Mouse (Mus musculus) kidney, embryonic 16.5 days (tissue): ENCODE results near the gene Tbc1d23. TPM values are rescaled to one million over a fixed set of nuclear protein-coding genes. Genes with fewer than 3 reads are reported as not detected.
"Not testable (repeated sequence)": the region's sequence is repeated elsewhere in the genome, so short reads cannot be mapped to it uniquely, and the experiment has no call there.

Experiments
- ATAC-seq: fragments of 200-750 bp; cut with Nextera tagmentation; 2 replicates; pipeline ENCODE4 v1.8.0; 2017; ENCODE audit warnings: moderate TSS enrichment; ENCODE audit not compliant: low FRiP score, low TSS enrichment
- H3K27ac ChIP-seq: fragments of 300-500 bp; sonication (generic); 2 replicates; pipeline ENCODE4 v1.5.1; 2014; ENCODE audit warnings: low read length
- H3K27me3 ChIP-seq: fragments of 300-500 bp; sonication (generic); 2 replicates; pipeline ENCODE4 v1.6.1; 2014; ENCODE audit warnings: low read length, control low read depth, mixed read lengths; ENCODE audit not compliant: insufficient read depth
- H3K36me3 ChIP-seq: fragments of 300-500 bp; sonication (generic); 2 replicates; pipeline ENCODE4 v1.6.1; 2014; ENCODE audit warnings: low read length, control low read depth, mixed read lengths; ENCODE audit not compliant: insufficient read depth
- H3K4me1 ChIP-seq: fragments of 300-500 bp; sonication (generic); 2 replicates; pipeline ENCODE4 v1.6.1; 2014; ENCODE audit warnings: low read length, control low read depth, mixed read lengths; ENCODE audit not compliant: insufficient read depth
- H3K4me2 ChIP-seq: fragments of 300-500 bp; sonication (generic); replicated peaks from 2 replicates; pipeline ENCODE4 v1.6.1; 2014; ENCODE audit warnings: low read depth, low read length
- H3K4me3 ChIP-seq: fragments of 300-500 bp; sonication (generic); 2 replicates; pipeline ENCODE4 v1.5.1; 2014; ENCODE audit warnings: mild to moderate bottlenecking, low read length
- H3K9ac ChIP-seq: fragments of 300-500 bp; sonication (generic); replicated peaks from 2 replicates; pipeline ENCODE4 v1.6.1; 2014; ENCODE audit warnings: low read length
- H3K9me3 ChIP-seq: fragments of 300-500 bp; sonication (generic); 2 replicates; pipeline ENCODE4 v1.6.1; 2016; ENCODE audit warnings: low read length, control low read depth
- WGBS: fragments of 180-500 bp; shearing (Covaris S2); extraction: QIAGEN DNeasy Blood & Tissue Kit; methylation state at CpG from one replicate; pipeline ENCODE4 v1.1.7; 2014; 5-methylcytosine and 5-hydroxymethylcytosine counted together
- polyA plus RNA-seq: library from polyadenylated mRNA; unstranded; fragments of >200 nt; fragmentation: Nextera tagmentation; extraction: Ambion mirVana; gene quantifications from 2 replicates; pipeline ENCODE4 v1.2.1, GENCODE M21; 2015

Gene Tbc1d23
- polyA plus RNA-seq, 1 experiment from 2014 or later, result 25.4 TPM

GRCm38 (mm10) chr16:57186618-57187017, 44.7 kb downstream of the Tbc1d23 start:
- no peaks in the 10 kb centered on the region for H3K4me1 ChIP-seq
- H3K9ac ChIP-seq, result no peak overlapping the region
- no peak overlapping the region for H3K27ac ChIP-seq
- no peak for ATAC-seq
- no peaks in the 10 kb centered on the region for H3K9me3 ChIP-seq
- H3K4me2 ChIP-seq, result no peak overlapping the region
- 91% methylated on average over 4 of the region's 4 CpGs for WGBS
- no peak overlapping the region for H3K4me3 ChIP-seq
- peaks cover 53% of the 10 kb centered on the region for H3K36me3 ChIP-seq
- H3K27me3 ChIP-seq, result no peaks in the 10 kb centered on the region

- peaks cover 40% of the 10 kb centered on the region for H3K36me3 ChIP-seq
- WGBS, result 84% methylated on average over 5 of the region's 5 CpGs
Observed at GRCm38 (mm10) chr16:57182037-57182436, 49.3 kb downstream of the Tbc1d23 start.

DNA sequence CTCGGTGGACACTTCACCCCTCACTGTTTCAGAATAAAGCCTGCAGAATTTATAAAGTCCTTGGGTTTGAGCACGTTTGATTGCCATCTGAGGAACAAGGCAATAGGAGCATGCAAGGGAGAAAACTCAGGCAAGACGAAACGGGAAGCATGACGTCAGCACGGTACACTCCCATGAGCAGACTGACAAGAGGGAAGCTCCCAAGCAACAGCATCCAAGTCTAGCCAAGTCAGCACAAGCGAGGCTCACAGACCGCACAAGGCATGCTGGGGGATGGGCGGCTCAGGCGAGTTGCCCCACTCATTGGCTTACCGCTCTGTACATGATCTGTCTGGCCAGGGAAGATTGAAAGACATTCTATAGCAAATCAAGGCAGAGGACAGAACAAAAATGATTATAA, 50.1 kb downstream of the Tbc1d23 start:
- H3K9ac ChIP-seq, result no peak overlapping the region
- H3K4me3 ChIP-seq, result no peak overlapping the region
- peaks cover 39% of the 10 kb centered on the region for H3K36me3 ChIP-seq
- H3K9me3 ChIP-seq, result no peaks in the 10 kb centered on the region
- 89% methylated on average over 11 of the region's 11 CpGs for WGBS
- no peak overlapping the region for H3K4me2 ChIP-seq
- ATAC-seq, result no peak
- H3K4me1 ChIP-seq, result no peaks in the 10 kb centered on the region
- H3K27ac ChIP-seq, result no peak overlapping the region
- no peaks in the 10 kb centered on the region for H3K27me3 ChIP-seq

More at GRCm38 (mm10) chr16:57182037-57182436, 49.3 kb downstream of the Tbc1d23 start:
- H3K27me3 ChIP-seq, result no peaks in the 10 kb centered on the region
- ATAC-seq, result no peak
- H3K9me3 ChIP-seq, result no peaks in the 10 kb centered on the region
- no peak overlapping the region for H3K4me3 ChIP-seq
- H3K4me2 ChIP-seq, result no peak overlapping the region
- no peak overlapping the region for H3K9ac ChIP-seq
- H3K4me1 ChIP-seq, result no peaks in the 10 kb centered on the region
- no peak overlapping the region for H3K27ac ChIP-seq

DNA sequence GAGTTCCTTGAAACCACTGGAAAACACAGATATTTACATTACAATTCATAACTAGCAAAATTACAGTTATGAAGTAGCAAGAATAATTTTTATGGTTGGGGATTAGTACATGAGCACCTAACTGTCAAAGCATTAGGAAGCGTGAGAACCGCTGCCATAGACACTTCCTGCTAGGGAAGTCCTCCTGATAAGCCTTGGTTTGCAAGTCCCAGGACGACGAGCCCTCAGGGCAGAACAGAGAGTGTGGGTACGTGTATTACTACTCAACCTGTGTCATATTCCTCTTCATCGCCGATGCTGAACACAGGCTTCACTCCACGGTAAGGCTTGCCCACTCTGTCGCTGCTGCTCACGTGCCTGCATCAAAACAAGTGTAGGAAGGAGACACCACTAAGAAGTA, 53.6 kb downstream of the Tbc1d23 start:
- no peak for ATAC-seq
- H3K36me3 ChIP-seq, result peaks cover 31% of the 10 kb centered on the region
- H3K4me2 ChIP-seq, result no peak overlapping the region
- H3K4me1 ChIP-seq, result no peaks in the 10 kb centered on the region
- WGBS, result 93% methylated on average over 10 of the region's 10 CpGs
- no peaks in the 10 kb centered on the region for H3K9me3 ChIP-seq
- H3K27me3 ChIP-seq, result no peaks in the 10 kb centered on the region
- H3K9ac ChIP-seq, result no peak overlapping the region
- no peak overlapping the region for H3K4me3 ChIP-seq
- H3K27ac ChIP-seq, result no peak overlapping the region

DNA sequence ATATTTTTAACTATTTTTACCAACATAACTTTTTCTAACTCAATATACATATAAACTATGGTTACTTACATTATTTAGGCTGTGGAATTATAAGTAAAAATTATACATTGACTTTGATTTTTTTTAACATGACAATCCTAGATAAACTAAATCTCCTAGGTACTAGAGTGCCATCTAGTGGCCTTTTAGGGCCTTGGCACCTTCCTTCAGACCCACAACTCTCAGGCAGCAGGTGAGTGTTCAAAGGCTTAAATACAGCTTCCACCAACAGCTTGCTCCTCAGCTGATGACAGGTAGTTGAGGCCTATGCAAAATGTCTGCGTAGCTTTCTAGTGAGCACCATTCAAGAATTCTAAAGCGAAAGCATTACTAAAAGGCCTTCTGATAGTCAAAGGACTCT, 54.0 kb downstream of the Tbc1d23 start:
- Histone ChIP-seq H3K9me3 (no peaks in the 10 kb centered on the region), H3K9ac (no peak overlapping the region), H3K4me3 (no peak overlapping the region), H3K4me1 (no peaks in the 10 kb centered on the region), H3K4me2 (no peak overlapping the region), H3K27me3 (no peaks in the 10 kb centered on the region), H3K27ac (no peak overlapping the region), H3K36me3 (peaks cover 31% of the 10 kb centered on the region)
- no peak for ATAC-seq
- whole genome bisulfite sequencing, result 65% methylated on average over 2 of the region's 2 CpGs

DNA sequence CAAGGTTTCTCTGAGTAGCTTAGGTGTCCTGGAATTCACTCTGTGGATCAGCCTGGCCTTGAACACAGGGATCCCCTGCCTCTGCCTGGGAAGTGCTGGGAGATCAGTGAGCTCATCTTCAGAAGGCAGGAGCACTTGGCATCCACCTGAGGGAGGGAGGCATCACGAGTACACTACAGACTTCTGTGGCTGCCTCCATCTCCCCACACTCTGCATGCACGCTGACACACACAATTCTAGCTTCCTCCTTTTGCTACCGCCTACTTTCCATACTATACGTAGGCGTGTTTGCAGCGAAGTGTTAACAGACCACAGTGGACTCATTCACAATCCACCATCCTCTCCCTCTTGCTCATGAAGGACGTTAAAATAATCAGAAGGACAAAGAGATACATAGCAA, 55.0 kb downstream of the Tbc1d23 start:
- no peak for ATAC-seq
- Histone ChIP-seq H3K4me2 (no peak overlapping the region), H3K36me3 (peaks cover 27% of the 10 kb centered on the region), H3K27ac (no peak overlapping the region), H3K27me3 (no peaks in the 10 kb centered on the region), H3K9me3 (no peaks in the 10 kb centered on the region), H3K9ac (no peak overlapping the region), H3K4me1 (no peaks in the 10 kb centered on the region), H3K4me3 (no peak overlapping the region)
- WGBS, result 91% methylated on average over 7 of the region's 7 CpGs

DNA sequence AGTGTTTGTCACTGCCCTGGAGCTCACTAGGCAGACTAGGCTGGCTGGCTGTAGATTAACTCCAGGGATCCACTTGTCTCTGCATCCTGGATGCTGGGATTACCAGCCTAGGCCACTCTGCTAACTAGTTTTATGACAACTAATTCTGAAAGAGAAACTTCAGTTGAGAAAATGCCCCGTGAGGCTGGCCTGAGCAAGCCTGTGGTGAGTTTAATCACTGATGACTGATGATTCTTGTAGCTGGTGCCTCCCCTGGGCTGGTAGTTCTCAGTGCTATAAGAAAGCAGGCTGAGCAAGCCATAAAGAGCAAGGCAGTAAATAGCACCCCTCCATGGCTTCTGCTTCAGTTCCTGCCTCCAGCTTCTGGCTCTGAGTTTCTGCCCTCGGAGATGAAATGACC, 55.6 kb downstream of the Tbc1d23 start:
- WGBS, result 86% methylated on average over 2 of the region's 2 CpGs
- no peaks in the 10 kb centered on the region for H3K27me3 ChIP-seq
- H3K27ac ChIP-seq, result no peak overlapping the region
- H3K4me2 ChIP-seq, result no peak overlapping the region
- H3K4me3 ChIP-seq, result no peak overlapping the region
- peaks cover 31% of the 10 kb centered on the region for H3K36me3 ChIP-seq
- no peaks in the 10 kb centered on the region for H3K4me1 ChIP-seq
- no peak overlapping the region for H3K9ac ChIP-seq
- no peaks in the 10 kb centered on the region for H3K9me3 ChIP-seq
- ATAC-seq, result no peak

GRCm38 (mm10) chr16:57174480-57174879, 56.8 kb downstream of the Tbc1d23 start:
- H3K9me3 ChIP-seq, H3K4me3 ChIP-seq, H3K4me1 ChIP-seq, H3K27ac ChIP-seq, H3K27me3 ChIP-seq, H3K4me2 ChIP-seq, ATAC-seq, H3K9ac ChIP-seq: not testable (repeated sequence)
- H3K36me3 ChIP-seq, result peaks cover 31% of the 10 kb centered on the region

DNA sequence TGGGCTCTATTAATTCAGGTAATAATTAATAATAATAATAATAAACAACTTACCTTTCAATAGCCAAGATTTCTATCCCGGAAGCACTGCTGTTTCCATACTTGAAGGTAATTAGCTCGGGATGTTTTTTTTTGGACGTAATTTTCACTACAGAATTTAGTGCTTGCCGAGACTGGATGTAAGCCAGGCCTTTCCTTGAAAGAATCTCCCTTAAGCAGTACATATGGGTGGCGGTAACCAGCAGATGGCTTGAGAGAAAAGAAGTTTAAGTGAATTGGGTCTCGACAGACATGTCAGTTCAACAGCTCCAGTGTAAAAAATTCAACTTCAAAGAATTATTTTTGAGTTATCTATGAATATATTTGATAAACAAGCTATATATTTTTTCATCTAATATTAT, 59.7 kb downstream of the Tbc1d23 start:
- no peak overlapping the region for H3K27ac ChIP-seq
- H3K4me1 ChIP-seq, result 0 out of 2 replicates have a peak, but pooled peaks cover 3% of the 10 kb centered on the region
- no peak overlapping the region for H3K4me3 ChIP-seq
- 76% methylated on average over 6 of the region's 6 CpGs for WGBS
- H3K36me3 ChIP-seq, result 0 out of 2 replicates have a peak, but pooled peaks cover 22% of the 10 kb centered on the region
- ATAC-seq, result no peak
- H3K9ac ChIP-seq, result no peak overlapping the region
- no peaks in the 10 kb centered on the region for H3K27me3 ChIP-seq
- H3K4me2 ChIP-seq, result no peak overlapping the region
- H3K9me3 ChIP-seq, result no peaks in the 10 kb centered on the region

DNA sequence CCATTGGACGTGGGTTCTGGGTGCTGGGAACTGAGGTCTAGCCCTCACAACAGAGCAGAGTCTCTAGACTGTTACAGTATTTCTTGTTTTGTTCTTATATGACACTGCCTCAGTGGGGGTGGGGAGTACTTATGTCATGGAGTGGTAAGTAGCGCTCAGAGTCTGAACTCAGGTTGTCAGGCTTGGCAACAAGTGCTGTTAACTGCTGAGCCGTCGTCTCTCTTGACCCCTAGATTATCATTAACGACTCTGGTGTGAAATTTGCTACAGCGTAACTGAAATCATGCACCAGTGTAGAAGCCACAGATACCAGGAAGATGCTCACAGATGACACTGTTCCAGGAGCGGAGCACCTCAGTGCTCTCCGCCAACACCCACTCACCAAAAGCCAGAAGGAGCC, 60.1 kb downstream of the Tbc1d23 start:
- Histone ChIP-seq H3K9ac (no peak overlapping the region), H3K4me1 (peaks cover 7% of the 10 kb centered on the region), H3K4me2 (no peak overlapping the region), H3K27me3 (no peaks in the 10 kb centered on the region), H3K9me3 (no peaks in the 10 kb centered on the region), H3K36me3 (0 out of 2 replicates have a peak, but pooled peaks cover 22% of the 10 kb centered on the region), H3K27ac (no peak overlapping the region), H3K4me3 (no peak overlapping the region)
- ATAC-seq, result no peak
- WGBS, result 80% methylated on average over 8 of the region's 8 CpGs
